Mouse (Mus musculus) small intestine, adult 2 months (tissue): ENCODE data around the gene Gm14548.
"Not testable (repeated sequence)": the region's sequence is repeated elsewhere in the genome, so short reads cannot be mapped to it uniquely, and the experiment has no call there.

Source experiments
- CTCF ChIP-seq: fragments of 200-500 bp; IDR thresholded peaks from 2 replicates; pipeline ENCODE4 v1.5.1; 2012; ENCODE audit warnings: low read depth, mild to moderate bottlenecking, control low read depth, inconsistent platforms, low read length, moderate library complexity, mixed read lengths; ENCODE audit not compliant: insufficient replicate concordance, insufficient read length; ENCODE audit errors: extremely low read depth
- POLR2A ChIP-seq: fragments of 200-500 bp; IDR thresholded peaks from 2 replicates; pipeline ENCODE4 v1.6.1; 2012; ENCODE audit warnings: low read depth, mild to moderate bottlenecking, control low read depth, inconsistent platforms, low read length, moderate library complexity

DNA sequence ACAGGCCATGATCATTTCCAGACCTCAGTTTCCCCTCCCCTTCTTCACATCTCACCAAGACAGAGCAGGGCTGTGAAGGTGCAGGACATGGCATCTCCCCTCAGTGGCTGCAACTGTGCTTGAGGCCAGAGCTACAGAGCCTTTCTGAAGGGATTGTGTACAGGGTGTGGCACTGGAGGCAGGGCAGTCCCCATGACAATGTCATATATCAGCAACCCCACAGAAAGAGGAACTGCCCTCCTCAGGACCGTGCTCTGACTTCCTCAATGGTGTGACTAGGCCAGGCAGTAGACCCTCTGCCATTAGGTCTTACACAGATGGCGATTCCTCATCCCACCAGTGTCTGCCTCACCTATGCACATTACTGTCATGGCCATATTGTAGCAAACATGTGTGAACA is 17.5 kb upstream of the Gm14548 start, which contains the start of gene Lilra6:
- not testable (repeated sequence) for TF ChIP-seq POLR2A, CTCF
